Mouse (Mus musculus) midbrain, embryonic 10.5 days (tissue): ENCODE results near the gene Defa30. TPM values are rescaled to one million over a fixed set of nuclear protein-coding genes. Genes with fewer than 3 reads are reported as not detected.
"Not testable (repeated sequence)": the region's sequence is repeated elsewhere in the genome, so short reads cannot be mapped to it uniquely, and the experiment has no call there.

Experiments used
- DNase-seq: peaks from one replicate; pipeline ENCODE4 v3.0.0-alpha.2; 2017; ENCODE audit warnings: low spot score
- H3K27ac ChIP-seq: fragments of 300-500 bp; sonication (generic); replicated peaks from 2 replicates; pipeline ENCODE4 v1.5.1; 2016; ENCODE audit warnings: mild to moderate bottlenecking
- H3K27me3 ChIP-seq: fragments of 300-500 bp; sonication (generic); 2 replicates; pipeline ENCODE4 v1.6.1; 2016; ENCODE audit warnings: low read depth, mild to moderate bottlenecking; ENCODE audit not compliant: poor library complexity, severe bottlenecking
- H3K36me3 ChIP-seq: fragments of 300-500 bp; sonication (generic); 2 replicates; pipeline ENCODE4 v1.6.1; 2016; ENCODE audit warnings: mild to moderate bottlenecking, moderate library complexity
- H3K4me1 ChIP-seq: fragments of 300-500 bp; sonication (generic); 2 replicates; pipeline ENCODE4 v1.6.1; 2016
- H3K4me3 ChIP-seq: fragments of 300-500 bp; sonication (generic); 2 replicates; pipeline ENCODE4 v1.5.1; 2016; ENCODE audit warnings: mild to moderate bottlenecking, moderate library complexity
- H3K9me3 ChIP-seq: fragments of 300-500 bp; sonication (generic); replicated peaks from 2 replicates; pipeline ENCODE4 v1.6.1; 2016; ENCODE audit warnings: mild to moderate bottlenecking
- WGBS: fragments of 180-500 bp; shearing (Covaris S2); methylation state at CpG from one replicate; pipeline ENCODE4 v1.1.7; 2016; 5-methylcytosine and 5-hydroxymethylcytosine counted together
- polyA plus RNA-seq: library from polyadenylated mRNA; unstranded; fragments of >200 nt; fragmentation: Nextera tagmentation; extraction: Ambion mirVana; gene quantifications from 2 replicates; pipeline ENCODE4 v1.2.1, GENCODE M21; 2016

Defa30 gene
- polyA plus RNA-seq, result not detected in 2 replicates

DNA sequence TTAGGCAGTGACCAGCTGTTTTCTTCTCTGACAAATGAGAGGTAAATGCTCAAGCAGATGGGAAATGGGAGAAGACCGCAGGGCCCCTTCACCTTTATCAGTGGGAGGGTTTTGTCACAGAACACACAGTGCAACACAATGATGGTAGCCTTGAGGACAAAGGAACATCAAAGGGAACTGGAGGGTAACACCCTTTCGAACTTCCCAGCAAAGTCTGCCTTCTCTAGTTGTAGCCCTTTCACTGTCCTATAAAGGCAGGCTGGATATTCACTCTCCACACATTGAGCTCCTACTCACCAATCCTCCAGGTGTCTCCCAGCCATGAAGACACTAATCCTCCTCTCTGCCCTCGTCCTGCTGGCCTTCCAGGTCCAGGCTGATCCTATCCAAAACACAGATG lies at the start of gene Defa30:
Gene Defa30, plus strand, starts transcription at position 301 of the 400 bp plus-strand sequence.
- 63% methylated on average over 3 of the region's 3 CpGs for WGBS
- not testable (repeated sequence) for H3K4me3 ChIP-seq, H3K4me1 ChIP-seq

DNA sequence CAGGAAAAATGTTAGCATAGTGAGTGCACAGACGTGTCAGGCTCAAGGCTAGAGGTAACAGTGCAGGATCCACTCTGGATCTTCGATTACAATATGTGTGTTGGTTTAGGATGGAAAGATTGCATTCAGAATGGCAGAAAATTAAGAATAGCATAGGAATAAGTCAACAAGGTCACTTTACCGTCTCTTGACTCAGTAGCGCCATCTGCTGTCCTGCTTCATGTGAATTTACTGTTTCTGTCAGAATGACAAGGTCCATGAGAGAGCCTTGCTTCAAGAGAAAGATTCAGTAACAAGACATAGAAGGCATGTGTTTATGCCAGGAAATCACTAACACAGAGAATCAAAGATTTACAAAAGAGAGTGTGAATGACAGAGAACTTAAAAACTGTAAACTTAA lies 41.3 kb upstream of the Defa30 start:
- 45% methylated on average over 4 of the region's 4 CpGs for WGBS
- H3K27me3 ChIP-seq, result no peaks in the 10 kb centered on the region
- H3K4me1 ChIP-seq, result no peaks in the 10 kb centered on the region
- DNase-seq, result no peak
- H3K36me3 ChIP-seq, result no peaks in the 10 kb centered on the region
- no peak overlapping the region for H3K27ac ChIP-seq
- H3K4me3 ChIP-seq, result no peak overlapping the region
- peaks cover 26% of the 10 kb centered on the region for H3K9me3 ChIP-seq

More for the DNA sequence above, at the start of gene Defa30:
- H3K9me3 ChIP-seq, result peaks cover 35% of the 10 kb centered on the region
- H3K27ac ChIP-seq, H3K27me3 ChIP-seq, H3K36me3 ChIP-seq, DNase-seq: not testable (repeated sequence)

DNA sequence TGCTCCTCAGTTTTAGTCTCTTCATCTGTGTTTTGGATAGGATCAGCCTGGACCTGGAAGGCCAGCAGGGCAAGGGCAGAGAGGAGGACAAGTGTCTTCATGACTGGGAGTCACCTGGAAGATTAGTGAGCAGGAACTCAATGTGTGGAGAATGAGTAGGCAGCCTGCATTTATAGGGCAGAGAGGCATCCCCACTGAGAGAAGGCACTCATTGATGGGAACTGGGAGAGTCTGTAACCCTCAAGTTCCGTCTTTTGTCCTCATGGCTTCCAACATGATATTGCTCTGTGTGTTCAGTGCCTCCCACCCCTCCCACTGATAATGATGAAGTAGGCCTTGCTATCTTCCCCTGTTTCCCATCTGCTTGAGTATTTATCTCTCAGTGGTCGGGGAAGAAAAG lies 38.5 kb upstream of the Defa30 start, which contains the start of gene Gm14851:
Gene Gm14851, minus strand, starts transcription at position 101 of the 400 bp plus-strand sequence.
- DNase-seq, H3K4me3 ChIP-seq, H3K36me3 ChIP-seq, H3K27me3 ChIP-seq, H3K27ac ChIP-seq, H3K4me1 ChIP-seq: not testable (repeated sequence)
- peaks cover 26% of the 10 kb centered on the region for H3K9me3 ChIP-seq
- WGBS, result 80% methylated on average over 1 of the region's 2 CpGs

DNA sequence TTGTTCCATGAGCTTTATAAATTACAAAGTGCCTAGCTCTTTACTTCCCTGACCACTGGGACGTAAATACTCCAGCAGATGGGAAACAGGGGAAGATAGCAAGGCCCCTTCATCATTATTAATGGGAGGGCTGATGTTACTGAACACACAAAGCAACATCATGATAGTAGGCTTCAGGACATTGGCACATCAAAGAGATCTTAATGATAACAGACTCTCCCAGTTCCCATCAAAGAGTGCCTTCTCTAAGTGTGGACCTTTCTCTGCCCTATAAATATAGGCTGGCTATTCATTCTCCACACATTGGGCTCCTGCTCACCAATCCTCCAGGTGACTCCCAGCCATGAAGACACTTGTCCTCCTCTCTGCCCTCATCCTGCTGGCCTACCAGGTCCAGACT lies 27.5 kb downstream of the Defa30 start, which contains the start of gene Defa22:
Gene Defa22, plus strand, starts transcription at position 301 of the 400 bp plus-strand sequence.
- not testable (repeated sequence) for DNase-seq, H3K4me1 ChIP-seq, H3K4me3 ChIP-seq, H3K9me3 ChIP-seq, H3K36me3 ChIP-seq, H3K27ac ChIP-seq, H3K27me3 ChIP-seq
- WGBS, result no CpG with 5 or more reads among the region's 1 CpGs

Other genes starting within 250 kb of the Defa30 start
- not detected in 2 replicates for gene Defb33, start 242.0 kb upstream of the Defa30 start, polyA plus RNA-seq
- gene Gm15056, start 232.0 kb upstream of the Defa30 start, polyA plus RNA-seq, result not detected in 2 replicates
- not detected in 2 replicates for gene Gm6040, start 212.6 kb upstream of the Defa30 start, polyA plus RNA-seq
- not detected in 2 replicates for gene AY761185, start 189.9 kb upstream of the Defa30 start, polyA plus RNA-seq
- not detected in 2 replicates for gene Defa21, start 109.1 kb upstream of the Defa30 start, polyA plus RNA-seq
- gene Defa23, start 79.6 kb upstream of the Defa30 start, polyA plus RNA-seq, result not detected in 2 replicates
- gene Defa35, start 69.6 kb upstream of the Defa30 start, polyA plus RNA-seq, result not detected in 2 replicates
- not detected in 2 replicates for gene Defa25, start 50.2 kb upstream of the Defa30 start, polyA plus RNA-seq
- not detected in 2 replicates for gene Gm14851, start 38.6 kb upstream of the Defa30 start, polyA plus RNA-seq
- gene Defa22, start 27.6 kb downstream of the Defa30 start, polyA plus RNA-seq, result not detected in 2 replicates
- gene Defa31, start 57.0 kb downstream of the Defa30 start, polyA plus RNA-seq, result not detected in 2 replicates
- gene Gm15293, start 66.9 kb downstream of the Defa30 start, polyA plus RNA-seq, result not detected in 2 replicates
- not detected in 2 replicates for gene Gm15292, start 115.1 kb downstream of the Defa30 start, polyA plus RNA-seq
- gene Defa27, start 180.9 kb downstream of the Defa30 start, polyA plus RNA-seq, result not detected in 2 replicates
- gene Defa29, start 192.4 kb downstream of the Defa30 start, polyA plus RNA-seq, result not detected in 2 replicates
- not detected in 2 replicates for gene Defa2, start 243.9 kb downstream of the Defa30 start, polyA plus RNA-seq